Mouse (Mus musculus) megakaryocyte, embryonic 14.5 days (primary cell): Measurements from ENCODE around the gene Rtp2.
"Not testable (repeated sequence)": the region's sequence is repeated elsewhere in the genome, so short reads cannot be mapped to it uniquely, and the experiment has no call there.

ENCODE experiments used
- FLI1 ChIP-seq: IDR thresholded peaks from 2 replicates; pipeline ENCODE4 v1.6.1; 2012; ENCODE audit warnings: low read length, inconsistent platforms, mixed read lengths
- GATA1 ChIP-seq: IDR thresholded peaks from 3 replicates; pipeline ENCODE4 v1.6.1; 2012; ENCODE audit warnings: mixed read lengths, low read length, inconsistent platforms, borderline replicate concordance

GRCm38 (mm10) chr16:23906586-23906985 lies 25.6 kb downstream of the Rtp2 start:
- TF ChIP-seq FLI1, GATA1: not testable (repeated sequence)
